Mouse (Mus musculus): ENCODE data around the gene Cdhr5. TPM values are rescaled to one million over a fixed set of nuclear protein-coding genes. Genes with fewer than 3 reads are reported as not detected.
A peak's percentile ranks its signal among the peaks of the same experiment; 100 is the strongest.

Gene Cdhr5
- polyA plus RNA-seq, 1 experiment from 2014 or later = 1.6 TPM

- Histone ChIP-seq H3K4me1 (ENCODE audit: control insufficient read depth, low read depth, low read length) (peaks cover 24% of the 10 kb centered on the region), H3K9me3 (replicated peaks; ENCODE audit: control insufficient read depth, low read length) (no peaks in the 10 kb centered on the region), H3K9ac (ENCODE audit: low read depth, low read length) (no peak overlapping the region), H3K27me3 (ENCODE audit: control insufficient read depth, insufficient read depth, low read depth, low read length) (no peaks in the 10 kb centered on the region), H3K4me3 (ENCODE audit: low read depth, low read length) (no peak overlapping the region), H3K36me3 (ENCODE audit: control insufficient read depth, insufficient read depth) (peaks cover 47% of the 10 kb centered on the region), H3K4me2 (ENCODE audit: low read depth, low read length) (no peak overlapping the region), H3K27ac (ENCODE audit: low read length) (no peak overlapping the region)
- ATAC-seq (ENCODE audit: low read depth) = no peak
- 81% methylated on average over 9 of the region's 10 CpGs for WGBS (ENCODE audit: insufficient replicate concordance)
Observed at GRCm38 (mm10) chr7:141231551-141231950, 45.0 kb downstream of the Cdhr5 start.

DNA sequence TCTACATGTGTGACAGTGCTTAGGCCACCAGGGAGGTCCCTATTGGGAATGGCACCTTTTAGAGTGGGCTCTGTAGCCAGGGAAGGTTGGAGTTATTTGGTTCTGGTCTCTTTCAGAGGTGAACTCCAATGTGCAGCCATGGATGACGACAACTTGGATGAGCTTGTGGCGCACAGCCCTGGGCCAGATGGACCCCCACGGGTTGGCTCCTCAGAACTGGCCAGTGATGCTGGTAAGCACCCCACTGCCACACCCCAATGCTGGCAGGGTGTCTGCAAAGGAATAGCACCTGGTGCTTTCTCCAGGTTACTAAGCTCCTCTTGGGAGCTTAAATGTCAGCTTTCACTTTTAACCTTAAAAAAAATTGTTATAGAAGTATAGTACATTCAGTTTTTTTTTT lies 45.5 kb downstream of the Cdhr5 start:
- Histone ChIP-seq H3K9me3 (replicated peaks; ENCODE audit: control insufficient read depth, low read length) (no peaks in the 10 kb centered on the region), H3K36me3 (ENCODE audit: control insufficient read depth, insufficient read depth) (peaks cover 47% of the 10 kb centered on the region), H3K4me1 (ENCODE audit: control insufficient read depth, low read depth, low read length) (peaks cover 24% of the 10 kb centered on the region), H3K4me2 (ENCODE audit: low read depth, low read length) (no peak overlapping the region), H3K9ac (ENCODE audit: low read depth, low read length) (no peak overlapping the region), H3K27me3 (ENCODE audit: control insufficient read depth, insufficient read depth, low read depth, low read length) (no peaks in the 10 kb centered on the region), H3K27ac (ENCODE audit: low read length) (no peak overlapping the region), H3K4me3 (ENCODE audit: low read depth, low read length) (no peak overlapping the region)
- ATAC-seq (ENCODE audit: low read depth) = no peak
- WGBS (ENCODE audit: insufficient replicate concordance) = 87% methylated on average over 3 of the region's 3 CpGs

- Histone ChIP-seq H3K4me2 (ENCODE audit: low read depth, low read length) (peak overlapping the region; percentile 85), H3K9ac (ENCODE audit: low read depth, low read length) (peak overlapping the region; percentile 13; the same call in 1 of the 2 replicates), H3K4me1 (ENCODE audit: control insufficient read depth, low read depth, low read length) (peaks cover 24% of the 10 kb centered on the region), H3K27ac (ENCODE audit: low read length) (no peak overlapping the region), H3K27me3 (ENCODE audit: control insufficient read depth, insufficient read depth, low read depth, low read length) (no peaks in the 10 kb centered on the region), H3K36me3 (ENCODE audit: control insufficient read depth, insufficient read depth) (peaks cover 43% of the 10 kb centered on the region), H3K9me3 (replicated peaks; ENCODE audit: control insufficient read depth, low read length) (no peaks in the 10 kb centered on the region), H3K4me3 (ENCODE audit: low read depth, low read length) (0 out of 2 replicates have a peak overlapping the region, but pooled peaks have one; percentile 2)
- WGBS (ENCODE audit: insufficient replicate concordance) = 82% methylated on average over 4 of the region's 4 CpGs
- no peak for ATAC-seq (ENCODE audit: low read depth)
Observed at GRCm38 (mm10) chr7:141230570-141230969, 46.0 kb downstream of the Cdhr5 start.

DNA sequence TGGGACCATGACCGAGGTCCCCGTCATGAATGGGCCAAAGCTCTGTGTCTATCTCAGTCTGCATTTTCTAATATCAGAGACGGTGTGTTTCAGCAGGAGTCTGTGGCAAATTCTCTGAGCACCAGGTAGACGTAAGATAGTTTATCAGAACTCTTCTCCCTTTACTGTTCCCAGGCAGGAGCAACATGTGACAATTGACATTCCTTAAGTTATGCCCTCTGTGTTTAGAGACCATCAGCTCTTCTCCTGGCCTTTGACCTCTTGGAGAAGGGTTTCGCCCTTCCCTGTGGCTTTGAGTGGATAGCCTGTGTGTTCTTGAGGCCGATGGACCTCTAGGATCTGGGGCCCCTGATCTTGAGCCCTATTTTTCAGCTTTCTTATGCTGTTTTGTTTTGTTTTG lies 46.9 kb downstream of the Cdhr5 start:
- H3K9ac ChIP-seq (ENCODE audit: low read depth, low read length) = peak overlapping the region; percentile 93
- peak overlapping the region; percentile 85 for H3K4me2 ChIP-seq (ENCODE audit: low read depth, low read length)
- H3K9me3 ChIP-seq (replicated peaks; ENCODE audit: control insufficient read depth, low read length) = no peaks in the 10 kb centered on the region
- WGBS (ENCODE audit: insufficient replicate concordance) = 30% methylated on average over 6 of the region's 6 CpGs
- 0 out of 2 replicates have a peak overlapping the region, but pooled peaks have one; percentile 91 for H3K27ac ChIP-seq (ENCODE audit: low read length)
- peak overlapping the region; percentile 84 for H3K4me3 ChIP-seq (ENCODE audit: low read depth, low read length)
- ATAC-seq (ENCODE audit: low read depth) = no peak
- H3K36me3 ChIP-seq (ENCODE audit: control insufficient read depth, insufficient read depth) = peaks cover 36% of the 10 kb centered on the region
- peaks cover 24% of the 10 kb centered on the region for H3K4me1 ChIP-seq (ENCODE audit: control insufficient read depth, low read depth, low read length)
- no peaks in the 10 kb centered on the region for H3K27me3 ChIP-seq (ENCODE audit: control insufficient read depth, insufficient read depth, low read depth, low read length)

- ATAC-seq (ENCODE audit: low read depth) = peak; percentile 93
- H3K36me3 ChIP-seq (ENCODE audit: control insufficient read depth, insufficient read depth) = peaks cover 24% of the 10 kb centered on the region
- H3K9ac ChIP-seq (ENCODE audit: low read depth, low read length) = peak within 1 kb of the TSS; percentile 93
- H3K27me3 ChIP-seq (ENCODE audit: control insufficient read depth, insufficient read depth, low read depth, low read length) = no peaks in the 10 kb centered on the region
- H3K4me1 ChIP-seq (ENCODE audit: control insufficient read depth, low read depth, low read length) = peaks cover 24% of the 10 kb centered on the region
- H3K27ac ChIP-seq (ENCODE audit: low read length) = peak within 1 kb of the TSS; percentile 91
- under 1% methylated on average over 75 of the region's 76 CpGs for WGBS (ENCODE audit: insufficient replicate concordance)
- no peaks in the 10 kb centered on the region for H3K9me3 ChIP-seq (replicated peaks; ENCODE audit: control insufficient read depth, low read length)
- H3K4me2 ChIP-seq (ENCODE audit: low read depth, low read length) = peak within 1 kb of the TSS; percentile 85
- H3K4me3 ChIP-seq (ENCODE audit: low read depth, low read length) = peak within 1 kb of the TSS; percentile 84
Observed at GRCm38 (mm10) chr7:141228279-141229067, 48.1 kb downstream of the Cdhr5 start, which contains the start of gene Phrf1. Gene Phrf1 (plus strand): TSS chr7:141228784.

DNA sequence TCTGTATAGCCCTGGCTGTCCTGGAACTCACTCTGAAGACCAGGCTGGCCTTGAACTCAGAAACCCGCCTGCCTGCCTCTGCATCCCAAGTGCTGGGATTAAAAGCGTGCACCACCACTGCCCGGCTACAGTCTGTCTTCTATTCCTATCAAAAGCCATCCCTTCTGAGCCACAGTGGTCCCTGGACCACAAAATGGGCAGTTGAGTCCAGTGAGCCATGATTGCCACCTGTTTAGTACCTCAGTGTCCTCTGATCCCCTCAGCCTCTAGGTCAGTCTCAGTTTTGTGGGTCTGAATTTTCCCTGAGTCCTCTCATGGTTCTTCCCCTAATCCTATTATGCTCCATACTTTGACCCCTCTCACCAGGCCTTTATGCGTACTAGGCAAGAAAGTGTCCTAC lies 48.8 kb downstream of the Cdhr5 start:
- peaks cover 26% of the 10 kb centered on the region for H3K4me1 ChIP-seq (ENCODE audit: control insufficient read depth, low read depth, low read length)
- peaks cover 17% of the 10 kb centered on the region for H3K36me3 ChIP-seq (ENCODE audit: control insufficient read depth, insufficient read depth)
- no peak overlapping the region for H3K4me3 ChIP-seq (ENCODE audit: low read depth, low read length)
- H3K4me2 ChIP-seq (ENCODE audit: low read depth, low read length) = no peak overlapping the region; the same call in 1 of the 2 replicates
- no peaks in the 10 kb centered on the region for H3K27me3 ChIP-seq (ENCODE audit: control insufficient read depth, insufficient read depth, low read depth, low read length)
- peak overlapping the region; percentile 32; the same call in 1 of the 2 replicates for H3K9ac ChIP-seq (ENCODE audit: low read depth, low read length)
- H3K27ac ChIP-seq (ENCODE audit: low read length) = peak overlapping the region; percentile 35
- no peak for ATAC-seq (ENCODE audit: low read depth)
- H3K9me3 ChIP-seq (replicated peaks; ENCODE audit: control insufficient read depth, low read length) = no peaks in the 10 kb centered on the region
- 74% methylated on average over 4 of the region's 4 CpGs for WGBS (ENCODE audit: insufficient replicate concordance)

GRCm38 (mm10) chr7:141226535-141226934 lies 50.1 kb downstream of the Cdhr5 start:
- WGBS (ENCODE audit: insufficient replicate concordance) = 74% methylated on average over 6 of the region's 6 CpGs
- Histone ChIP-seq H3K4me2 (ENCODE audit: low read depth, low read length) (no peak overlapping the region), H3K4me1 (ENCODE audit: control insufficient read depth, low read depth, low read length) (peaks cover 36% of the 10 kb centered on the region), H3K9ac (ENCODE audit: low read depth, low read length) (no peak overlapping the region), H3K27me3 (ENCODE audit: control insufficient read depth, insufficient read depth, low read depth, low read length) (no peaks in the 10 kb centered on the region), H3K36me3 (ENCODE audit: control insufficient read depth, insufficient read depth) (peaks cover 6% of the 10 kb centered on the region), H3K27ac (ENCODE audit: low read length) (no peak overlapping the region), H3K9me3 (replicated peaks; ENCODE audit: control insufficient read depth, low read length) (no peaks in the 10 kb centered on the region), H3K4me3 (ENCODE audit: low read depth, low read length) (no peak overlapping the region)
- no peak for ATAC-seq (ENCODE audit: low read depth)

DNA sequence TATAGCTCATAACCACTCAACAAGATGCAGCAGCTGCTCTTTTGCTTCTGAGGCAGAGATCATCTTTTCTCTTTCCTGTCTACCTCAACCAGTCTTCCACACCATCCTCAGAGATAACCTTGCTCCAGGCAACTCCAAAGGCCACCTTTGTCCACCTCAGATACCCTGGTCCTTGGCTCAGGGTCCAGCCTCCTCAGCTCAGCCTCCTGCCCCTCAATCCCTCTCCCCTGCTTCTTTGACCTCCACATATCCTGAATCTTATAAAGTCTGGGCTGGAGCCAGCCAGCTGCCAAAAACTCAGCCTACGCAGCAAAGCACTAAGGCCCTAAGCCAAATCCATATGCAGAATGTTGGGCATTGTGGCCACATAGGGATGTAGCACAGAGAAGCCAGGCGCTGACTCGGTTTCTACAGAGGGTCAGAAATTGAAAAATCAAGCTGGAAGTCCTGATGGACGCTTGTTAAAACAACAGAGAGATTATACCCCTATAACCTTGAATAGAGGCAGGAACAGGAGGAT lies 53.8 kb downstream of the Cdhr5 start:
- WGBS (ENCODE audit: insufficient replicate concordance) = 77% methylated on average over 4 of the region's 4 CpGs
- Histone ChIP-seq H3K4me2 (ENCODE audit: low read depth, low read length) (peak overlapping the region; percentile 97), H3K36me3 (ENCODE audit: control insufficient read depth, insufficient read depth) (peaks cover 2% of the 10 kb centered on the region; the same call in 1 of the 2 replicates), H3K27me3 (ENCODE audit: control insufficient read depth, insufficient read depth, low read depth, low read length) (no peaks in the 10 kb centered on the region), H3K27ac (ENCODE audit: low read length) (peak overlapping the region; percentile 74; the same call in 1 of the 2 replicates), H3K9me3 (replicated peaks; ENCODE audit: control insufficient read depth, low read length) (no peaks in the 10 kb centered on the region), H3K9ac (ENCODE audit: low read depth, low read length) (peak overlapping the region; percentile 59), H3K4me1 (ENCODE audit: control insufficient read depth, low read depth, low read length) (peaks cover 46% of the 10 kb centered on the region), H3K4me3 (ENCODE audit: low read depth, low read length) (no peak overlapping the region)
- no peak for ATAC-seq (ENCODE audit: low read depth)

GRCm38 (mm10) chr7:141222126-141222467 lies 54.5 kb downstream of the Cdhr5 start:
- peaks cover 2% of the 10 kb centered on the region; the same call in 1 of the 2 replicates for H3K36me3 ChIP-seq (ENCODE audit: control insufficient read depth, insufficient read depth)
- H3K27me3 ChIP-seq (ENCODE audit: control insufficient read depth, insufficient read depth, low read depth, low read length) = no peaks in the 10 kb centered on the region
- H3K4me1 ChIP-seq (ENCODE audit: control insufficient read depth, low read depth, low read length) = peaks cover 51% of the 10 kb centered on the region
- ATAC-seq (ENCODE audit: low read depth) = no peak
- H3K4me3 ChIP-seq (ENCODE audit: low read depth, low read length) = peak overlapping the region; percentile 74
- H3K4me2 ChIP-seq (ENCODE audit: low read depth, low read length) = peak overlapping the region; percentile 97
- peak overlapping the region; percentile 59 for H3K9ac ChIP-seq (ENCODE audit: low read depth, low read length)
- H3K27ac ChIP-seq (ENCODE audit: low read length) = peak overlapping the region; percentile 74
- 19% methylated on average over 8 of the region's 8 CpGs for WGBS (ENCODE audit: insufficient replicate concordance)
- no peaks in the 10 kb centered on the region for H3K9me3 ChIP-seq (replicated peaks; ENCODE audit: control insufficient read depth, low read length)
